Mouse (Mus musculus): ENCODE data around the gene Gstt3. TPM values are rescaled to one million over a fixed set of nuclear protein-coding genes. Genes with fewer than 3 reads are reported as not detected.

Gstt3 gene
- polyA plus RNA-seq, 1 experiment = 11.6 TPM

DNA sequence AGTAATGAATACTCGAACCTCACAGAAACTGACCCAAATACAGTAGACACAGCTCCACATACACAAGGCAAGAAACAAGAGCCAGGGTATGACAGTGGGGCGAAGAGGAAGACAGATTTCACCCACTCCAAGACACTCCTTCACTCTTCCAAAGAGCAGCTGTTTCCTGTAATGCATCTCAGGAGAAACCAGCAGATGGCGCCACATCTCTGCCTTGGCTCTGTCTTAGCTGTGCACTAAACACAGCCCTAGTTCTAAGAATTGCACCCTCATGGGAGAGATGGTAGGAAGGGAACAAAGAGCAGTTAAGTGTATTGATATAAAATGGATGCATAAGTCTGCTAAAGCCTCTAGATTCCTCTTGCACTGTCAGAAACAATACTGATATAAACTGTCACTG lies 37.2 kb downstream of the Gstt3 start:
- TF ChIP-seq POLR2A (IDR thresholded peaks at IDR 0.05; ENCODE audit: insufficient read depth, low read length) = no peak
- TF ChIP-seq CTCF (IDR thresholded peaks at IDR 0.05; ENCODE audit: low read depth, low read length) = peak; percentile 80

GRCm38 (mm10) chr10:75743369-75743768 lies 37.8 kb downstream of the Gstt3 start:
- no peak overlapping the region for H3K4me3 ChIP-seq (ENCODE audit: low read depth, low read length)
- H3K9me3 ChIP-seq (replicated peaks; ENCODE audit: control insufficient read depth, insufficient read depth, low read length, poor library complexity, severe bottlenecking) = no peaks in the 10 kb centered on the region
- H3K9ac ChIP-seq (ENCODE audit: low read depth, poor library complexity, severe bottlenecking) = no peak overlapping the region
- H3K27ac ChIP-seq (ENCODE audit: insufficient read depth, low read length) = no peak overlapping the region
- peaks cover 32% of the 10 kb centered on the region for H3K36me3 ChIP-seq (ENCODE audit: control insufficient read depth, insufficient read depth, low read length, poor library complexity, severe bottlenecking)
- no peaks in the 10 kb centered on the region for H3K27me3 ChIP-seq (ENCODE audit: control insufficient read depth, insufficient read depth, low read length, poor library complexity, severe bottlenecking)
- TF ChIP-seq CTCF (IDR thresholded peaks at IDR 0.05; ENCODE audit: low read depth, low read length) (no peak), EP300 (IDR thresholded peaks at IDR 0.05; ENCODE audit: insufficient read depth, low read depth, low read length) (no peak), POLR2A (IDR thresholded peaks at IDR 0.05; ENCODE audit: insufficient read depth, low read length) (no peak)
- no peaks in the 10 kb centered on the region for H3K4me1 ChIP-seq (ENCODE audit: control insufficient read depth, insufficient read depth, low read length)

More for the DNA sequence above, 37.2 kb downstream of the Gstt3 start:
- Histone ChIP-seq H3K36me3 (ENCODE audit: control insufficient read depth, insufficient read depth, low read length, poor library complexity, severe bottlenecking) (peaks cover 35% of the 10 kb centered on the region), H3K4me1 (ENCODE audit: control insufficient read depth, insufficient read depth, low read length) (no peaks in the 10 kb centered on the region), H3K9ac (ENCODE audit: low read depth, poor library complexity, severe bottlenecking) (no peak overlapping the region), H3K9me3 (replicated peaks; ENCODE audit: control insufficient read depth, insufficient read depth, low read length, poor library complexity, severe bottlenecking) (no peaks in the 10 kb centered on the region), H3K4me3 (ENCODE audit: low read depth, low read length) (no peak overlapping the region), H3K27me3 (ENCODE audit: control insufficient read depth, insufficient read depth, low read length, poor library complexity, severe bottlenecking) (no peaks in the 10 kb centered on the region), H3K27ac (ENCODE audit: insufficient read depth, low read length) (no peak overlapping the region)

DNA sequence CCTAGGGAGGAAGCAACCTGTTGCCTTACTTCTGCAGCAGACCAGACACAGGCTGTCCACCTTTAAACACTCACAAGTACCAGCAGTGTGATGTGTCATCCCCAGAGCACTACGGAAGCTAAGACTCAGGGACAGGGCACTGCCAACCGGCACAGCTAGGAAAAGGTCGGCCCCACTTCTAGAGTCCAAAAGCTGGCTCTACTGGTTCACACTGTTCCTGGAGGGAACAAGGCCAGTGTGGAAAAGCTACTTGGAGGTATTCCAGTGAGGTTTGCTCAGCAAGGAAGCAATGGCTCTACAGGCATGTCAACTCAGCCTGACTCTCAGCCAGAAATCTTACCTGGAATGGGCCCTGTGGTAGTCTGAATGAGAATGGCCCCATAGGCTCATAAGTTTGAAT lies 40.3 kb downstream of the Gstt3 start:
- H3K4me1 ChIP-seq (ENCODE audit: control insufficient read depth, insufficient read depth, low read length) = no peaks in the 10 kb centered on the region
- H3K9ac ChIP-seq (ENCODE audit: low read depth, poor library complexity, severe bottlenecking) = no peak overlapping the region
- H3K36me3 ChIP-seq (ENCODE audit: control insufficient read depth, insufficient read depth, low read length, poor library complexity, severe bottlenecking) = peaks cover 27% of the 10 kb centered on the region
- no peaks in the 10 kb centered on the region for H3K9me3 ChIP-seq (replicated peaks; ENCODE audit: control insufficient read depth, insufficient read depth, low read length, poor library complexity, severe bottlenecking)
- TF ChIP-seq EP300 (IDR thresholded peaks at IDR 0.05; ENCODE audit: insufficient read depth, low read depth, low read length) = no peak
- no peak for TF ChIP-seq CTCF (IDR thresholded peaks at IDR 0.05; ENCODE audit: low read depth, low read length)
- no peak for TF ChIP-seq POLR2A (IDR thresholded peaks at IDR 0.05; ENCODE audit: insufficient read depth, low read length)
- no peak overlapping the region for H3K27ac ChIP-seq (ENCODE audit: insufficient read depth, low read length)
- no peak overlapping the region for H3K4me3 ChIP-seq (ENCODE audit: low read depth, low read length)
- H3K27me3 ChIP-seq (ENCODE audit: control insufficient read depth, insufficient read depth, low read length, poor library complexity, severe bottlenecking) = no peaks in the 10 kb centered on the region

- Histone ChIP-seq H3K9ac (ENCODE audit: low read depth, poor library complexity, severe bottlenecking) (no peak overlapping the region), H3K4me3 (ENCODE audit: low read depth, low read length) (no peak overlapping the region), H3K4me1 (ENCODE audit: control insufficient read depth, insufficient read depth, low read length) (no peaks in the 10 kb centered on the region), H3K27ac (ENCODE audit: insufficient read depth, low read length) (no peak overlapping the region), H3K36me3 (ENCODE audit: control insufficient read depth, insufficient read depth, low read length, poor library complexity, severe bottlenecking) (peaks cover 64% of the 10 kb centered on the region), H3K9me3 (replicated peaks; ENCODE audit: control insufficient read depth, insufficient read depth, low read length, poor library complexity, severe bottlenecking) (no peaks in the 10 kb centered on the region), H3K27me3 (ENCODE audit: control insufficient read depth, insufficient read depth, low read length, poor library complexity, severe bottlenecking) (no peaks in the 10 kb centered on the region)
- no peak for TF ChIP-seq EP300 (IDR thresholded peaks at IDR 0.05; ENCODE audit: insufficient read depth, low read depth, low read length)
- TF ChIP-seq POLR2A (IDR thresholded peaks at IDR 0.05; ENCODE audit: insufficient read depth, low read length) = no peak
- no peak for TF ChIP-seq CTCF (IDR thresholded peaks at IDR 0.05; ENCODE audit: low read depth, low read length)
Observed at GRCm38 (mm10) chr10:75725449-75725848, 55.8 kb downstream of the Gstt3 start.

Other genes with a start within 250 kb of the Gstt3 start
- not detected in 2 replicates for gene Lrrc75b, start 221.1 kb downstream of the Gstt3 start, polyA plus RNA-seq (2011; ENCODE audit: insufficient read depth, insufficient read length, low read depth, missing spikeins)
- 2.8 and 4.4 TPM in 2 replicates for gene Ggt1, start 219.8 kb downstream of the Gstt3 start, polyA plus RNA-seq (2011; ENCODE audit: insufficient read depth, insufficient read length, low read depth, missing spikeins)
- 0.81 and 0.90 TPM in 2 replicates for gene Ggt5, start 192.1 kb downstream of the Gstt3 start, polyA plus RNA-seq (2011; ENCODE audit: insufficient read depth, insufficient read length, low read depth, missing spikeins)
- 11.1 and 11.7 TPM in 2 replicates for gene Susd2, start 137.4 kb downstream of the Gstt3 start, polyA plus RNA-seq (2011; ENCODE audit: insufficient read depth, insufficient read length, low read depth, missing spikeins)
- gene Cabin1, start 17.1 kb downstream of the Gstt3 start, polyA plus RNA-seq (2011; ENCODE audit: insufficient read depth, insufficient read length, low read depth, missing spikeins) = 35.6 and 41.5 TPM in 2 replicates
- gene Ddt, start 8.0 kb downstream of the Gstt3 start, polyA plus RNA-seq (2011; ENCODE audit: insufficient read depth, insufficient read length, low read depth, missing spikeins) = 99.5 and 108 TPM in 2 replicates
- gene Gm20441, start 460 bp downstream of the Gstt3 start, polyA plus RNA-seq (2011; ENCODE audit: insufficient read depth, insufficient read length, low read depth, missing spikeins) = not detected in 2 replicates
- gene Gstt1, start 17.2 kb upstream of the Gstt3 start, polyA plus RNA-seq (2011; ENCODE audit: insufficient read depth, insufficient read length, low read depth, missing spikeins) = 8.9 and 9.5 TPM in 2 replicates
- not detected in 2 replicates for gene Gstt4, start 41.1 kb upstream of the Gstt3 start, polyA plus RNA-seq (2011; ENCODE audit: insufficient read depth, insufficient read length, low read depth, missing spikeins)
- 26.3 and 31.9 TPM in 2 replicates for gene Gstt2, start 56.0 kb upstream of the Gstt3 start, polyA plus RNA-seq (2011; ENCODE audit: insufficient read depth, insufficient read length, low read depth, missing spikeins)
- 1,651 and 1,929 TPM in 2 replicates for gene Mif, start 78.8 kb upstream of the Gstt3 start, polyA plus RNA-seq (2011; ENCODE audit: insufficient read depth, insufficient read length, low read depth, missing spikeins)
- 9.6 and 13.8 TPM in 2 replicates for gene Derl3, start 112.0 kb upstream of the Gstt3 start, polyA plus RNA-seq (2011; ENCODE audit: insufficient read depth, insufficient read length, low read depth, missing spikeins)
- gene Smarcb1, start 140.2 kb upstream of the Gstt3 start, polyA plus RNA-seq (2011; ENCODE audit: insufficient read depth, insufficient read length, low read depth, missing spikeins) = 71.1 and 79.6 TPM in 2 replicates
- gene Chchd10, start 151.7 kb upstream of the Gstt3 start, polyA plus RNA-seq (2011; ENCODE audit: insufficient read depth, insufficient read length, low read depth, missing spikeins) = 405 and 450 TPM in 2 replicates
- gene Mmp11, start 155.1 kb upstream of the Gstt3 start, polyA plus RNA-seq (2011; ENCODE audit: insufficient read depth, insufficient read length, low read depth, missing spikeins) = 23.1 and 27.9 TPM in 2 replicates
- gene Gm867, start 159.3 kb upstream of the Gstt3 start, polyA plus RNA-seq (2011; ENCODE audit: insufficient read depth, insufficient read length, low read depth, missing spikeins) = 0.66 and 0.91 TPM in 2 replicates
- 1.2 TPM in 1 of 2 replicates, not detected in the other for gene Vpreb3, start 161.6 kb upstream of the Gstt3 start, polyA plus RNA-seq (2011; ENCODE audit: insufficient read depth, insufficient read length, low read depth, missing spikeins)
- 0.38 and 0.43 TPM in 2 replicates for gene Gm5134, start 173.1 kb upstream of the Gstt3 start, polyA plus RNA-seq (2011; ENCODE audit: insufficient read depth, insufficient read length, low read depth, missing spikeins)